Mouse (Mus musculus) embryonic stem cell, embryonic (primary cell): ENCODE measurements at regions not wholly inside any gene's neighbourhood (a gene's known extent, or its start where the extent isn't known, plus 50 kb on each side); places are given as distances from the start of the nearest gene placed in this dataset.
"Not testable (repeated sequence)": the region's sequence is repeated elsewhere in the genome, so short reads cannot be mapped to it uniquely, and the experiment has no call there.

Experiments used
- CTCF ChIA-PET, 4 experiments: fragments of 300-600 bp in 2 of 4; fragments of 350-600 bp in 2 of 4; sonication (Branson Sonifier 250); formaldehyde crosslinking; loops; one replicate each; lab custom pipeline; 2022; ENCODE audit warnings: inconsistent platforms in 2 of 4; lab: Charles Lee
- POLR2A ChIA-PET, 4 experiments: fragments of 300-600 bp in 2 of 4; fragments of 350-600 bp in 2 of 4; sonication (Branson Sonifier 250); formaldehyde crosslinking; loops; one replicate each; lab custom pipeline; 2022; ENCODE audit warnings: antibody characterized with exemption in 4 of 4, inconsistent platforms in 1 of 4; lab: Charles Lee

DNA sequence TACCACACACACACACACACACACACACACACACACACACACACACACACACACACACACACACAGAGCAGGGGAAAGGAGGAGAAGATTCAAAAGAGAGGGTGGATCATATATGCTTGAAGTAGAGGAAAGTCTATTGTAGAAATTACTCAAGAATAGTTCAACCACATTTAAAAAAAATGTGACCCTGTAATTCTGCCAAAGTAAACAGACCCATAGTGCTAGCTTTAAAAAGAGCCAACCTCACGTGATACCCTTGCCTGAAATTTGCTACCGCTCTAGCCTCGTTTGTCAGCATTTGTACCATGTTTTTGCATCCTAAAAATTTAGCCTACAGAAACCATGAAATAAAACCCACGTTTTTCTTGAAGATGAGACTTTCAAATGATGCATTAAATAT lies 132.6 kb upstream of the Nrip1 start:
- CTCF ChIA-PET = interaction anchor here in 1 of 4 experiments (0.7 kb wide), 1 partner anchor 194 kb away, joined by 3 read pairs; no protein-coding TSS in a partner anchor
- POLR2A ChIA-PET = interaction anchor here in 1 of 4 experiments (0.7 kb wide), 1 partner anchor 452 kb away, joined by 3 read pairs; no protein-coding TSS in a partner anchor

DNA sequence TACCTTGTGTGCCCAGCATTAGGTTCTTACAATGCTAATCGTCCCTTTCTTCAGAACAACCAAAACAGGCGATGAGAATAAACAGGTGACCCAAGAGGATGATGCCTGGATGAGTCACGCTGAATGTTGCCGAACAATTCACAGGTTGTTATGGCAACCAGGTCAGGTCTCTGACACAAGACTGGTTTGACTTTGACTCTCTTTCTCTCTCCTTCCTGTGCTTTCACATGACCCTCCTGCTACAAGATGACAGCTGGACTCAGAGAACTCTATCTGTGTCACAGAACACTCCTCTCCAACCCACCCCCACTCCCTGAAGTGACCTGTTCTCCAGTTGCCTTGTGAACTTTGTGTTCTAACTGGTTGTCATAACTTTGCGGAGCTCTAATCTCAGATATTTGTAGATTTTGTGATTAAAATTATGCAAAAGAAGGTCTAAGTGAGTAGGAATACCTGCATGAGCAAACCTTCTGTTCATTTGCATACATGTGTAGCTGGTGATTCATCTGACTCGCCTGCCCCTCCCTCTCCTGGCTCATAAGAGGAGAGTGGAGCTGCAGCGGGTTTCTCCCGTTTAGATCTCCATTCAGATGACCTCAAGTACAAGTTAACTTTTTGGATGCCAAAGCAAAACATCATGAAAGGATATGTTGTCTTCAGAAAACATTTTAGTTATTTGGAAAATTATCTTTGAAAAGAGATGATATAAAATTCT lies 126.2 kb upstream of the Nrip1 start:
- POLR2A ChIA-PET = interaction anchor here (0.6 to 0.9 kb wide), 4 partner anchors 10 to 971 kb away, joined by 3 to 5 read pairs (median 4); no protein-coding TSS in a partner anchor
- CTCF ChIA-PET = no interaction called here

DNA sequence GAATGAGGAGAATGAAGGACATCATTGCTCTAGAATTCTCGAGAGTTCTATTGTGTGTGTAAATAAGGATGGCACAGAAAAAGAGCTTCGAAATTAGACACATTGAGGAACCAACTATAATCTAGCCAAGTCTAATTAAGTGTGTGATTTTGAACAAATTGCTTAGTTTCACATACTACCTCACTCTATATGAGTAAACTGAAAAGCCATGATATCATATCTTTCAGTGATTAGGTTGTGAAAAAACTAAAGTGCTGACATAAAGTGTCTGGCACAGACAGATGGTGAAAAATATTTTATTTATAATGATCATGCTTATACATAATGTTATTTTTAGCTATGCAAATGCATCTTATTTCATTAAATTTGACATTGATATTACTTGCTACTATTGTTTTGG lies 124.6 kb upstream of the Nrip1 start:
- CTCF ChIA-PET = no interaction called here
- POLR2A ChIA-PET = interaction anchor here in 1 of 4 experiments (1.1 kb wide), 1 partner anchor 8 kb away, joined by 4 read pairs; no protein-coding TSS in a partner anchor

DNA sequence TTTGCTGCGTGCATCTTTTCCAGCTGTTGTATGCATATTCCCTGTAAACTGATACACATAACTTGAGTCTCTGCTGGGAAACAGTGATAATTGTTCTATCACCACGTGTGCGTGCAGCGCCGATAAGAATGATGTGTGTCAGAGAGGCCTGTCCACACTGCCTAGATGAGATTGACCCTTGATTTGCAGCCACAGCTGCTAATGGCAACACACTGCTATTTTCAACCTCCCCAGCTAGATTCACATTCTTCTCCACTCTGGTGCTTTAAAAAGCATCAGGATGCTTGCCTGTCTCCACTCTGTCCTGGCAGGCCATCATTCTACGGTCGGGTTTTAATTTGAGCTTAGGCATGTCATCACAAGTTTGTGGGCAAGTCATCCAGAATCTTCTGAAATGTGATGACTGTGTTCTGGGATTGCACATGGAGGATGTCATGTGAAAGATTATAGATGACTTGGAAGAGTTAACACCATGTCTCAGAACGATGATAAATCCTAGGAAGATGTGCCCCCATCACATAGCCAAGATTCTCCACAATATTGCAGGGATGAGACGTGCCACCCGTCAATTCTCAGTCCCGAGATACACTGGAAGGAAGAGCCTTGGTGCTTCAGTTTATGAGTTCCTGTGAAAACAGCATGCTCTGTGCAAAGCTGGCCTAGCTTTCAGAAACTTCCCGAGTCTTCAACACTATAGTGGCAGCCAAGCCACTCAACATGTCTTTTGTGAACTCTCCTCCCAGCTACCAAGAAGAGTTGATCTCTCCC lies 123.6 kb upstream of the Nrip1 start:
- CTCF ChIA-PET = interaction anchor here in 1 of 4 experiments (0.6 kb wide), 1 partner anchor 120 kb away, joined by 3 read pairs; no protein-coding TSS in a partner anchor
- POLR2A ChIA-PET = no interaction called here

DNA sequence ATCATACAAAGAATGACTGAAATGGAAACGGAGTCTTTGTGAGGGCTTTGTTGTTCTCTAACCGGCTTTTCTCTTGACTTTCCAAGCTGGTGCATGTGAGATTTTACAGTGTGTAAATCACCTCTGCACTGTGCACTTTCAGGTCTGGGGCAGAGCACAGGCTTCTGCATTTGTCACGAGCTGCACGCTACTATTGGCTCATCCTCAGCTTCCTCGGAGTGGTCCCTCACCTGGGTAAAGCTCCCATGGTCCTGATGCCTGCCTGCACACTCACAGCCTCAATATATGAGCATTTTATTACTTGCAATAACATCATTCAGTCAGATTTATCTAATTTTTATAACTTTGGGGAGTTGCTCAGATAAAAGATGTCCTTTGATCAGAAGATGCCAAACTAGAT lies 109.8 kb upstream of the Nrip1 start:
- POLR2A ChIA-PET = no interaction called here
- CTCF ChIA-PET = no interaction called here

DNA sequence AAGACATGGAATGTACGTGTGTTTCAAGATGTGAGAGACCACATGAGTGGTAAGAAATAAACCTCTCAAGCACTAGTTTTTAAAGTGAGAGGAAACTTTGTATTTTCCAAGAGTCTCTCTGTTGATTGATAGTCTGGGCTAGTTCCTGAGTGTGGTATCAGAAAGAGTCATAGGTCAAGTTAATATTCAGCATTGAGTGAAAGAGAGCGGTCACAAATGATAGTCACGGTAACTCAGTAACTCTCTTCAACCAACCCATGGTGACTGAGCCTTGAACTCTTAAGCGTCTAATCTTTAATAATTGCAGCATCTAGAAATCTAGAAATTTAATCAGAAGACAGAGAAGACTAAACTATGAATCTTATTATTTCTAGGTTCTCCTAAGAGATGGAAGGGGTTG lies 108.3 kb upstream of the Nrip1 start:
- ChIA-PET POLR2A (no interaction called here), CTCF (no interaction called here)

DNA sequence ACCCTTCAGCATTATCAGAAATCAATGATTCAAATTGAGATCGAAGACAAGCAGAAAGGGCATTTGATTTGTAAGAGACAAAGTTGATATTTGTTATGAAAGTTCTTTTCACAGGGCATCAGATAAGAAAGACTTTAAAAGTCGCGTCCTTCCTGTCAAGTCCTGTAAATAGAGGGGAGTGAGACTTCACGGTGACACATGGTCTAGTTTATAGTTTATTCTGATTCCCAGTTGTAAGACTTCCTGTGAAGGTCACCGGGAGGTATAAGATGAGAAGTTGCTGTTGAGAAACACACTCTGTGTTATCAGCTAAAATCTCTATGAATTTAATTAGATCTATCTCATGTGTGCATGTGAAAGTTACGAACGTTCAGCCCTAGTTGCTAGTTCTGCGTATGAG lies 103.8 kb upstream of the Nrip1 start:
- ChIA-PET CTCF (no interaction called here), POLR2A (no interaction called here)

DNA sequence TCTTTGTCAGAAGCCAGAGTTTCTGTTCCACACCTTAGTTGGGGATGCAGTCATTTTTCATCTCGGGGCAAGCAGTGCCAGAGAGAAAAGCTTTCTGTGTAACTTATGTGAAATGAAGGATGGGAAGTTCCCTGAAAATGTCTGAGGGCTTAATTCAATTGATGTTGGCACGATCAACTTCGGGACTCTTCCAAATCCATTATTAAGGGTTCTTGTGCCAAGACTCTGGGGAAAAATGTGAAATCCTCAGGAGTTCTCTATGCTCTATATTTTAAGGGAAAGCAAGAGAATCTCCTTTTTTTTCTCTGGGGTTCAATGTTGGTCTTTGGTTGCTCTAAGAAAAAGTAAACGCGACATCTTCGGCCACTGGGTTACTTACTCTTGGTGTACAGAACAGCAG lies 100.9 kb upstream of the Nrip1 start:
- ChIA-PET POLR2A (no interaction called here), CTCF (no interaction called here)

DNA sequence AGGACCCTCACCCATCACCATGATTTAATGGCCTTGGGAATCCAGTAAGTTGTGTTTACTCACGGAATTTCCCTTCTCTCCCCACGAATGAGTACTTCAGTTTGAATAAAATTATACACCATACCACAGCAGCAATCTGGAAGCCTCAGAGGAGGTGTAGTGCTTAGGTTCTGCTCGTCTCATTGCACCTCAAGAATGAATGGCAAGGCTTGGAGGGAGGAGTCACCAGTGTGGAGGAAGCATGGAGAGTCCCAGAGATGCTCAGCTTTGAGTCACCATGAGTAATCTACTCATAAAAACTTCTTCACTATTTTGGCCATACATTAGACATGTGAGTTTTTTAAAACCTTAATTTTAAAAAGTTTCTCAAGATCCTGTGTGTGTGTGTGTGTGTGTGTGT lies 98.8 kb upstream of the Nrip1 start:
- POLR2A ChIA-PET = no interaction called here
- CTCF ChIA-PET = no interaction called here

DNA sequence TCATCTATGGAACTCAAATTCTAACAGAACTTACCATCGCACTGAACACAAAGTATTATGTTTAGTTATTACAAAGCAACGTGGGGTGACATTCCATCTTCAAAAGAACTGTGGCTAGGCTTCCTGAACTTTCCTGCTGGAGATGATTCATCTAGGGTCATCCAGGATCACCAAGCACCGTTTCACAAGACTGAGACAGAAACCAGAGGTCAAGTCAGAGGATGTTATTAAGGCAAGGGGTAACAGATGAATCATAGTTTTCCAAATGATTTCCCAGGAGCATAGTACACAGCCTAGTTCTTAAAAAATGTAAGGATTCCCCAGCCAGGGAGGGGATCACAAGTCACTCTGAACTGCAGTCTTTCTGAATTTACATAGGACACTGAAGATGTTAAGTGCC lies 97.5 kb upstream of the Nrip1 start:
- ChIA-PET POLR2A (no interaction called here), CTCF (no interaction called here)

DNA sequence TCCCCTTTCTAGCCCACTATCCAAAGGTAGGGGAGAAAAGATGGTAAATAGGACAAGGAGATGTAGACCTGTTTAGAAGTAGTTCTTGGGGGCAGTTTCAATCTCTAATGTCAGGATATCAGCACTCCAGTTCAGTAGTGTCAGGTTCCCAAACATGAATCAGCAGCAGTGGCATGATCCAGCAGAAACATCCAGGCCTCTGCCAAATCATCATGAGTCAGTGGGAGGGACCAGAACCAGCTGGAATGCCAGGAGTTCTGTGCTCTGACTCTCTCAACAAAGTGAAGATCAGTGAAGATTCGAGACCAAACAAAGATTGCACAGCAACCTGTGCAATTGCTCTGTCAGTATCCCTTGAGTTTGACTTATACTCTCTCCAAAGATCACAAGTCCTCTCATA lies 85.9 kb upstream of the Nrip1 start:
- ChIA-PET POLR2A (no interaction called here), CTCF (no interaction called here)

DNA sequence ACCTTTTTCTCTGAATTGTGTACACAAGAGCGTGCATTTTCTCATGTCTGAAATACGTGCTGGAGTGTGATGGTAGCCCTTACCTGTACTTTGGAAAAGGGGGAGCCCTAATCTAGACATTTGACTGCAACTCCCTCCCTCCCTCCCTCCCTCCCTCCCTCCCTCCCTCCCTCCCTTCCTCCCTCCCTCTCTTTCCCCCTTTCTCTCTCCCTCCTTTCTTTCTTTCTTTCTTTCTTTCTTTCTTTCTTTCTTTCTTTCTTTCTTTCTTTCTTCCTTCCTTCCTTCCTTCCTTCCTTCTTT lies 82.6 kb upstream of the Nrip1 start:
- POLR2A ChIA-PET = not testable (repeated sequence)
- CTCF ChIA-PET = interaction anchor here in 1 of 4 experiments (0.7 kb wide), 1 partner anchor 646 kb away, joined by 3 read pairs; no protein-coding TSS in a partner anchor

DNA sequence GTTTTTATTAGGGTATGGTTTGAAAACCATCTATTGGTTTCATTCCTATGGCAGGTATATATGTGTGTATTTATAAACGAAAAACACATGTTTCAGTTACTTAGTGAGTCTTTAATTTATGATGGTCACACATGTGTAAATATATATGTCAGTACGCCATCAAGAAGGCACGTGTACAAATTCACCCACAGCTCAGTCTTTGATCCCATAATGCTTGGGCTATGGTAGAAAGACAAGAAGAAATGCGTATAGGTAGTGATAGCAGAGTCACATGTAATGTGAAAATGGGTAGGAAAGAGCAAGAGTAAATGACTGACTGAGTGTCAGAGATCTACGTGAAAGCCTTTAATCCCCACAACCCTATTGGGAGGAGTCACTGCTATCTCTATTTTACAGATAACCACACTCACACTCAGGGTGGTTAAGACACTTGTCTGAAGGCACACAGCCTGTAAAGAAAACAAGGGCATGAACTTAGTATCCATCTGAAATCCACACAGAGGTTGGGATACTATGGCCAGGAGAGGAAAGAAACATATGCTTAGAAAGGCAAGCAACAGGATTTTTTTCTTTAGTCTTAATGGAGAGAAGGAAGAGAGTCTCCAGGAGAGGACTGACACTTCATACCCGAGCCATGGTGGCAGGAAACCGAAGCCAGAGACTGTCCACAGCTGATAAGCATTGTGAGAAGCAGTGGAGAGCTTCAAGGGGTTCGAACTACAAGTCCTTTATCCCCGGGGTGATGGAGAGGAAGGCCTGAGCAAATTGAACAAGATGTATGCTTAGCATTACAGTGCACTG lies 82.1 kb upstream of the Nrip1 start:
- POLR2A ChIA-PET = no interaction called here
- CTCF ChIA-PET = interaction anchor here in 1 of 4 experiments (0.7 kb wide), 1 partner anchor 645 kb away, joined by 3 read pairs; no protein-coding TSS in a partner anchor

DNA sequence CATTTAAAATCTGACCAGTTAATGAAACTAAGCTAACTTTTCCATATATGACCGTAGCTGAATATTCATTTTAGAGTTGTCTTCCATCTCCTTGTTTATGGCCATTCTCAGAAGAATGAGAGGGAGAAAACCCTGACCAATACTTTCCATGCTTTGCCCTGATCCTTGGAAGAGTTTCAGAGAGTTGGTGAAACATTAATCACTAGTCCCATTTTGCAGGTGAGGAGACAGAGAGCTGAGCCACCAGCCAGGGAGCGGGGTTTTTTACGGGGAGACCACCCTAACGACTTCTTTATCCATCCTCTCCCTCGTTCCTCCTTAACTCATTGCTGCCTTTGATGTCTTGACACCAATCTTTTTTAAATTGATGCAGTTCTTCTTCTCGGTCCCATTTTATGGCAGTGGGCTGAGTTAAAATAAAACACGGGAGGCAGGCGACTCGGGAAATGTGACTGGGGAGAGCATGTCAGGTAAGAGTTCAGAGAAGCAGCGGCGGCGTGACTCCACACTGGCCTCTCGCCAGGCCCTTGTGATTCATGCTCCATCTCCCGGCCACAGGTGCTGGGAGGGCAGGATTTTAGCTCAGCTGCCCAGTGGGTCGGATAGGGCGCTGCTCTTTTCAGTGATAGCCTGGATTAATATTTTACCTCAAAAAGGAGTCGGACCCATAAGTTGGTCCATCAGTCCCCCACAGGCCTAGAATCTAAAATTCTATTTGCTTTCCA lies 81.3 kb upstream of the Nrip1 start:
- ChIA-PET POLR2A (no interaction called here), CTCF (no interaction called here)

DNA sequence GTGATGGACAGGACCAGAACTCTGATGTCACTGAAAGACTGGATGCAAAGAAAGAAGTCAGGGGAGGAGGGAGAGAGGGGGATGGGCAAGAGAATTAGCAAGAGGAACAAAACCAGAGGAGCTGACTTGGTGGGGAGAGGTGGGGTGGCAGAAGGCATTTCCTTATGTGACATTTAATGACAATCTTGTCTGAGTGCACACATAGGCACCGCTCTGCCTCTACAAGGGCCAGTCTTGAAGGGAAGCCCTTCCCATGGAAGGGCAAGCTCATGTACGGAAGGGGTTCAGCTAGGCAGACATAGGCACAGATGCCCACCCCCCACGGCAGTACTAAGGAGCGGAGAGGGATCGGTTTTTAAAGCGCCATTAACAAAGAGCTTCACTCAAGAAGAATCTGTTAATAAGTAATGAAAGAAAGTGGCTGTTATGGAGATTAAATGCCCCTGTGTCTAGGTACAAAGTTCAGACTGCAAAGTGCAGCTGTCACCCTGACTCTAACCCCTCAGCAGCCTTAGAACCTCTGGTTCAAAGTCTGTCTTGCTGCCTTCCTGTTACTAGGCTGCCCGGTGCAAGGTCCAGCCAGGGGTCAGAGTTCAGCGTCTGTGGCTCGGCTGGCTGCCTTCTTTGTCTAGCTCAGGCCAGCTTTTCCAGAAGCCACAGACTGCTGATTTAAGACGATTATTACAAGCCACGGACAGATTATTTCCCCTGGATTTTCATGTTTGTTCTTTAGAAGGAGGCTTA lies 80.0 kb upstream of the Nrip1 start:
- POLR2A ChIA-PET = no interaction called here

DNA sequence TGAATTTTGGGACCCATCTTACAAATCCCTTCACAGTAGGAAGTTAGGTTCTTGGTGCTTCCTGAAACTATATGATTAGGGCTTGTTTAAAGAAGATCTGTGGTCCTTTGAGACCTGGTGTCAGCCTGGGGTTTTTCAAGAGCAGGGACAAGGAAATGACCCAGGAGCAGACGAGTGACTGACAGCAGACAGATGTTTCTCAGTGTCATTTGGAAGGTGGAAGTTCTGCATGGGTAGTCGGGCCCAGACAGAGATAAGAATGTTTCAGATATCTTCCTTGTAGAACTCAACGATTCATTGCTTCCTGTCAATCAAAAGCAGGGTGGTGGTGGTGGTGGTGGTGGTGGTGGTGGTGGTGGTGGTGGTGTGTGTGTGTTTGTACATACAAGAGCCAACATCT lies 75.1 kb upstream of the Nrip1 start:
- ChIA-PET POLR2A (no interaction called here), CTCF (no interaction called here)

More for the DNA sequence above, 80.0 kb upstream of the Nrip1 start:
- CTCF ChIA-PET = no interaction called here

DNA sequence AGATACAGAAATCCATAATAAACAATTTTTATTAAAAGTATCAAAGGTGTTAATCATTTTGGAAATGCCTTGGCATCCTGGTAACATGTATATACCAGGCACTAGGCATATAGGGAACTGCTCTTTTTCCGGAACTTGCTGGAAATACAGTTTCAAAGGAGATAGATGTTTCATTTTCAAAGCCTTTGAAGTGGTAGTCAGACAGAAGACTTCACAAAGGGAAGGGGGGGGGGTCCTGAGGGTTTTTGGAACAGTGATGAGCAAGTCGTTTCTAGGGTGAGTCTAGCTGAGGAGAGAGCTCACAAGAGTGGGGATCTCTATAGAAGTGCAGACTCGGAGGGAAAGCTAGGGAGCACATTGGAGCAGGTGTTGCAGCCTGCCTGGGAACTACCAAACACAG lies 73.4 kb upstream of the Nrip1 start:
- ChIA-PET CTCF (no interaction called here), POLR2A (no interaction called here)

DNA sequence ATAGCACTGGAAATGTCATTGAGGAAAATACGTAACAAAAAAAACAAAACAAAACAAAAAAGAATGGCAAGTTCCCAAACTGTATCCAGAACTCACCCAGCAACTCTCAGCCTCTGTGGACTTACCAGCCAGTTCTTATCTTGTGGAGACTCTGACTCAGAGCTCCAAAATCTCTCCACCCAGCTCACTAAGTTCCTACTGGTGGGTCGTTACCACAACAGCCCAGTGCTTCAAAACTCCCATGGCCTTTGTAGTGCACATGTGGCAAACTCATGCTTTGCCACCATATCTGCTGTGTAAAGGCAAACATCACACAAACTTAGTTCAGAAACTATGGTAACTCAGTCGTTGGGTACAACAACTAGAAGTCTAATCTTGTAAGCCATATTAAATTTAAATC lies 71.0 kb upstream of the Nrip1 start:
- CTCF ChIA-PET = no interaction called here

More for the DNA sequence above, 71.0 kb upstream of the Nrip1 start:
- POLR2A ChIA-PET = interaction anchor here in 2 of 4 experiments (0.6 to 0.7 kb wide), 2 partner anchors 243 to 827 kb away, joined by 3 to 7 read pairs; no protein-coding TSS in a partner anchor
